Mouse (Mus musculus) testis, adult 2 months (tissue): ENCODE measurements around the gene Slc25a51.

Experiments
- CTCF ChIP-seq: fragments of 200-500 bp; IDR thresholded peaks from 2 replicates; pipeline ENCODE4 v1.5.1; 2012; ENCODE audit warnings: low read depth, mild to moderate bottlenecking, inconsistent platforms, low read length, moderate library complexity; ENCODE audit not compliant: control insufficient read depth, insufficient read depth, insufficient replicate concordance
- POLR2A ChIP-seq: fragments of 200-500 bp; IDR thresholded peaks from 2 replicates; pipeline ENCODE4 v1.6.1; 2012; ENCODE audit warnings: low read depth, mild to moderate bottlenecking, inconsistent platforms, low read length, moderate library complexity; ENCODE audit not compliant: control insufficient read depth

DNA sequence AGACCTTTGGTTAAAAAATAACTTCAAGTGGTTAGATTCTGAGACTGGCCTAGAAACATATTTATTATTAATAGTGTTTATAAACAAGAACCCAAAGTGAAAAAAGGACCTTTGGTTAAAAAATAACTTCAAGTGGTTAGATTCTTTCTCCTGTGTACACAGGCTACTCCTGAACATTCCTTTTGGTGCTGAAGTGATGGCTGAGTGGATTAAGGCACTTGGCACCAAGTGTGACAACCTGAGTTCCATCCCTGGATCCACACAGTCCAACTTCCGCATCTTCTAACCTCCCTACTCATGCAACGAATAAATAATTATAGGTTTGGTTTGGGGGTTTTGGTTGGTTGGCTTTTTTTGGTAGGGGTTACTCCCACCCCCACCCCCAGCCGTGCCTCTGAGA, 37.3 kb downstream of the Slc25a51 start:
- no peak for TF ChIP-seq CTCF
- TF ChIP-seq POLR2A = no peak
